Mouse (Mus musculus): ENCODE data around the gene Unc5cl. TPM values are rescaled to one million over a fixed set of nuclear protein-coding genes. Genes with fewer than 3 reads are reported as not detected.
A peak's percentile ranks its signal among the peaks of the same experiment; 100 is the strongest.

Gene Unc5cl
- polyA plus RNA-seq (2015; fragmentation: Nextera tagmentation; extraction: Ambion mirVana): 0.33 and 0.84 TPM in 2 replicates

GRCm38 (mm10) chr17:48454688-48455087 is at the start of gene Unc5cl:
Gene Unc5cl (plus strand): TSS chr17:48454901.
- Histone ChIP-seq H3K9me3 (replicated peaks) (no peaks in the 10 kb centered on the region), H3K27me3 (no peaks in the 10 kb centered on the region), H3K4me3 (no peak within 1 kb of the TSS), H3K4me1 (replicated peaks) (no peaks in the 10 kb centered on the region), H3K4me2 (peak within 1 kb of the TSS; percentile 17), H3K9ac (no peak within 1 kb of the TSS), H3K36me3 (no peaks in the 10 kb centered on the region), H3K27ac (no peak within 1 kb of the TSS)
- ATAC-seq (replicated peaks; ENCODE audit: insufficient number of reproducible peaks, insufficient read depth, low FRiP score, low read depth): no peak
- 50% methylated on average over 11 of the region's 11 CpGs for WGBS

DNA sequence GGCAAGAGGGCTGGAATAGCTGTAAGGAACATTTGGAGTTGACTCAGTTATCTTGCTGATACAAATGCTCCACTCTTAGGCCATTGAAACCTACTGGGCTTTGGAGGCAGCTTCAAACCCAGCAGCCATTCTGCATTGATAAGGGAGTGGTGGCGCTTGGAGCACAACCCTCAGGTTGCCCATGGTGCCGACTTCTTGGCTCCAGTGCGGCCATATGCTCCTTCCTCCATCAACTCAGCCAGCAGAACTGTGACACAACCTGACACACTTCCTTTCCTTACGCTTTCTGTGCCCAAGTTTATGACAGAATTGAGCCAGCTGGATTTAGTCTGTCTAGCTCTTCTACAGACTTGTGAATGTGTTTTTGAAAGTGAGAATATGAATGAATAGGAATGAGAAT is 47.5 kb upstream of the Unc5cl start:
- 0 out of 2 replicates have a peak, but pooled peaks cover 2% of the 10 kb centered on the region for H3K36me3 ChIP-seq
- H3K4me2 ChIP-seq: 0 out of 2 replicates have a peak overlapping the region, but pooled peaks have one; percentile 11
- peaks cover 29% of the 10 kb centered on the region for H3K4me1 ChIP-seq (replicated peaks)
- no peak overlapping the region for H3K9ac ChIP-seq
- no peak for ATAC-seq (replicated peaks; ENCODE audit: insufficient number of reproducible peaks, insufficient read depth, low FRiP score, low read depth)
- H3K27me3 ChIP-seq: no peaks in the 10 kb centered on the region
- H3K27ac ChIP-seq: no peak overlapping the region
- H3K9me3 ChIP-seq (replicated peaks): no peaks in the 10 kb centered on the region
- 0 out of 2 replicates have a peak overlapping the region, but pooled peaks have one; percentile 66 for H3K4me3 ChIP-seq
- 63% methylated on average over 4 of the region's 4 CpGs for WGBS

DNA sequence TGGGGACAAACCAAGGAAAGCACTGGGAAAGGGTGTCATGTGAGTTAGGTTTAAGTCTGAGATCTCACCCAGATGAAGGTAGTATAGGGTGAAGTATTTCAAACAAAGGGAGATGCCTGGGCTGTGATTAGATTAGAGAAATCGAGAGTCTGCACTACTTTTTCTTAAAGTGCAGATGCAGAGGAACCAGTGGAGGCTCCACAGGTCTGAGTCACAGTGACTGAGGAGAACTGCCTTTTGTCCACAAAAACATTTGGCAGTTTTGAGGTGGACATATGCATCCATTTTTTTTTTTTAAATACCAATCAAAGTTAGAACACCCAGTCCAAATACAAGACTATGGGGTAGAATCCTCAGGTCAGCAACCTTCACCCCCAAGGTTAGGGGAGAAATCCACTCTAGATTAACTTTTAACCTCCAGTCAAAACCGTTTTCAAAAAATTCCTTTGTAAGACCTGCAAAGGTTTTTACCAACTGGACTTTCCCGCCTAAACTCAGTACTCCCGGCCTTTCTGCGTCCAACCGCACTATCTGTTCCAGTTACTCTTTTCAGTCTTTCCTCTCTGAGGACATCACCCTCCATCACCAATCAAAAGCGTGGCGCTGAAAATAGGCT is 46.7 kb upstream of the Unc5cl start:
- Histone ChIP-seq H3K9me3 (replicated peaks) (no peaks in the 10 kb centered on the region), H3K4me1 (replicated peaks) (peaks cover 30% of the 10 kb centered on the region), H3K4me3 (peak overlapping the region; percentile 66), H3K36me3 (peaks cover 9% of the 10 kb centered on the region; the same call in 1 of the 2 replicates), H3K4me2 (peak overlapping the region; percentile 79), H3K27ac (peak overlapping the region; percentile 98), H3K27me3 (no peaks in the 10 kb centered on the region), H3K9ac (peak overlapping the region; percentile 83)
- 6% methylated on average over 8 of the region's 8 CpGs for WGBS
- ATAC-seq (replicated peaks; ENCODE audit: insufficient number of reproducible peaks, insufficient read depth, low FRiP score, low read depth): no peak

DNA sequence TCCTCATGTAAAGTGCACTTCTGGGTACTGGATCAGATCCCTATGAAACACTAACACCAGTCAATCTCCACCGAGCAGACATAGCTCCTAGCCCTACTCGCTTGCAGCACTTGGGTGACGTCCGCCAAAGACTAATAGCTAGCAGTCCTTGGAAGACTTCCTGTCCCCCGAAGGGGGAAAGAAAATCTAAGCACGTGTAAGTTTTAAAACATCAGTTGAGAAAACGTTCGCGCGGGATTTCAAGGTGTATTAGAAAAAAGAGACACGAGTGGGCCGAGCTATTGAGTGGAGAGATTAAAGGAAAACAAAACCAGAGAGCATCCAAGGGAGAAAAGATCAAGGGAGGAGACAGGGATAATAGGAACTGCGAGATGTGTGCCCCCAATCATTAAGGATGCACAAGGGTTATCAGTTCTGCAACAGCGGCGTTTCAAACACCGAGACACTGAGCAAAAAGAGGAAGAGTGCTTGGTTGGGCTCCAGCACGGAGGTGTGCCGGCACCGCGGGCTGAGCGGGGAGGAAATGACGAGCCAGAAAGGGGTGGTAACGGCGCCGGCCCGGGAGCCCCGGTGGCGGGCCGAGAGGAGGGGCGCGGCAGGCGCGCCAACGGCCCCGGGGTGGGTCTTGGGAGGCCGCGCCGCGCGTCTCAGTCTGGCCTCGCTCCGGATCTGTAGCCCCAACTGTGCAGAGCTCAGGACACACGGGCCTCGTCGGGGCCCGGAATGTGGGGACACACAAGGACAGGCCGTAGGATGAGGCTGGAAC is 46.0 kb upstream of the Unc5cl start:
- Histone ChIP-seq H3K27ac (peak overlapping the region; percentile 98), H3K9ac (peak overlapping the region; percentile 83), H3K4me2 (peak overlapping the region; percentile 79), H3K27me3 (no peaks in the 10 kb centered on the region), H3K4me1 (replicated peaks) (peaks cover 30% of the 10 kb centered on the region), H3K9me3 (replicated peaks) (no peaks in the 10 kb centered on the region), H3K4me3 (peak overlapping the region; percentile 66), H3K36me3 (peaks cover 9% of the 10 kb centered on the region; the same call in 1 of the 2 replicates)
- peak; percentile 38 for ATAC-seq (replicated peaks; ENCODE audit: insufficient number of reproducible peaks, insufficient read depth, low FRiP score, low read depth)
- WGBS: under 1% methylated on average over 47 of the region's 47 CpGs

DNA sequence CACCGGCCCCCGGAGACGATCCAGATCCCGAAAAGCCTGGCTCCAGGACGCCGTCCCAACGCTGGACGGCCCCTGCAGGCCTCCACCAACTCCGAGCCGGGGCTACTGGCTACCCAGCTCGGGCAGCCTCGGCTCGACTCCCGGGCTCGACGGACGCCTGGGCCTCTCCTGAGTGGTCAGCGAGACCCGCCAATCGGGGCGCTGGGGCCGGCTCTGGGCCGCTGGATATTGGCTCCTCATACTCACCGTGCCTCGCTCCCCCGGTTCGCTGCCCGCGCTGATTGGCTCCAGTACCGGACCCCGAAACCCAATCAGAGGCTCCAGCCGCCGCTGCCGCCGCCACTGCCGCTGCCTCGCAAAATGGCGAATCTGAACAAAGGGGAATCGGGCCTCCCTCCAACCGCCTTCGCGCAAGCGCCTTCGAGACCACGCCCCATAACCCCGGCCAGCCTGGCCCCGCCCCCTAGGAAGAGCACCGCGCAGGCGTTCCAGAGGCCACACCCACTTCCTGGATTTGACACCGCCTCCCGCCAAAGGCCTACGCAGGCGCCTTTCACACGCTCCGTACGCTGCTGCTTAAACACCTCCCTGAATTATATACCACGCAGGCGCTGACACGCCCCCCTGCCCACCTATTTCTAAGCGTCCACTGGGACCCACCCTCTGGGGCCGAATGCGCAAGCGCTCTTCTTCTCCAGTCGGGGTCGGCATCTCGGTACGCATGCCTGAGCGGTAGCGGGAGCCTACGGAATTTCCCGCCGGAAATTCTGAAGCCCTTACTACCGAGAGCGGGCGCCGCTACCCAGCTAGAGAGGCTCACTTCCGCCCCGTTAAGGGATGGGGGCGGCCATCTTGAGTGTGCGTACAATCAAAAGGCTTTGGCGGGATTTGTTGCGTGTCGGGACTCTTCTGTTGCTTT is 45.1 kb upstream of the Unc5cl start, which contains the start of the genes Nfya and Oard1:
Gene Nfya, minus strand, starts transcription at position 527 of the 919 bp plus-strand sequence.
Gene Oard1, plus strand, starts transcription at position 635 of the 919 bp plus-strand sequence.
- peak; percentile 97 for ATAC-seq (replicated peaks; ENCODE audit: insufficient number of reproducible peaks, insufficient read depth, low FRiP score, low read depth)
- Histone ChIP-seq H3K4me2 (peak within 1 kb of the TSS; percentile 84), H3K36me3 (peaks cover 10% of the 10 kb centered on the region; the same call in 1 of the 2 replicates), H3K27me3 (no peaks in the 10 kb centered on the region), H3K4me3 (peak within 1 kb of the TSS; percentile 66), H3K4me1 (replicated peaks) (peaks cover 30% of the 10 kb centered on the region), H3K9ac (peak within 1 kb of the TSS; percentile 83), H3K9me3 (replicated peaks) (no peaks in the 10 kb centered on the region), H3K27ac (peak within 1 kb of the TSS; percentile 98)
- WGBS: under 1% methylated on average over 84 of the region's 84 CpGs

GRCm38 (mm10) chr17:48410299-48410785 is 44.4 kb upstream of the Unc5cl start:
- ATAC-seq (replicated peaks; ENCODE audit: insufficient number of reproducible peaks, insufficient read depth, low FRiP score, low read depth): no peak
- H3K27me3 ChIP-seq: no peaks in the 10 kb centered on the region
- 1% methylated on average over 13 of the region's 13 CpGs for WGBS

DNA sequence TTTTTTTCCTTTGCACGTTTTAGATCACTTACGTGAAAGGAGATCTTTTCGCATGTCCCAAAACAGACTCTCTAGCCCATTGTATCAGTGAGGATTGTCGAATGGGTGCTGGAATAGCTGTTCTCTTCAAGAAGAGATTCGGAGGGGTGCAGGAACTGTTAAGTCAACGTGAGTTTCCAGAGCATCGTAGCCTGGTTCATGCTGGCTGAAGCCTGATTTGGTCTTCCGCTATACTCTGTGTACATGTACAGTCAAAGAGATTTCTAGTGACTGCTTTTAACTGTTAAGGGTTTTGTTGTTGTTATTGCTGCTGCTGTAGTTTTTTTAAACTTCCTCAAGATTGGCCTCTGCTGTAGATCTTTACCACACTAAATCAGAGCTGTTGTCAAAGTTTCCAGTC is 43.5 kb upstream of the Unc5cl start:
- Histone ChIP-seq H3K4me1 (replicated peaks) (peaks cover 30% of the 10 kb centered on the region), H3K4me3 (peak overlapping the region; percentile 66), H3K36me3 (peaks cover 21% of the 10 kb centered on the region), H3K27ac (peak overlapping the region; percentile 98), H3K27me3 (no peaks in the 10 kb centered on the region), H3K9ac (peak overlapping the region; percentile 75; the same call in 1 of the 2 replicates), H3K4me2 (peak overlapping the region; percentile 84), H3K9me3 (replicated peaks) (no peaks in the 10 kb centered on the region)
- 44% methylated on average over 8 of the region's 8 CpGs for WGBS
- ATAC-seq (replicated peaks; ENCODE audit: insufficient number of reproducible peaks, insufficient read depth, low FRiP score, low read depth): no peak

More at GRCm38 (mm10) chr17:48410299-48410785, 44.4 kb upstream of the Unc5cl start:
- Histone ChIP-seq H3K9me3 (replicated peaks) (no peaks in the 10 kb centered on the region), H3K27ac (peak overlapping the region; percentile 98), H3K36me3 (peaks cover 16% of the 10 kb centered on the region; the same call in 1 of the 2 replicates), H3K4me1 (replicated peaks) (peaks cover 30% of the 10 kb centered on the region), H3K9ac (peak overlapping the region; percentile 75), H3K4me3 (peak overlapping the region; percentile 66), H3K4me2 (peak overlapping the region; percentile 84)

DNA sequence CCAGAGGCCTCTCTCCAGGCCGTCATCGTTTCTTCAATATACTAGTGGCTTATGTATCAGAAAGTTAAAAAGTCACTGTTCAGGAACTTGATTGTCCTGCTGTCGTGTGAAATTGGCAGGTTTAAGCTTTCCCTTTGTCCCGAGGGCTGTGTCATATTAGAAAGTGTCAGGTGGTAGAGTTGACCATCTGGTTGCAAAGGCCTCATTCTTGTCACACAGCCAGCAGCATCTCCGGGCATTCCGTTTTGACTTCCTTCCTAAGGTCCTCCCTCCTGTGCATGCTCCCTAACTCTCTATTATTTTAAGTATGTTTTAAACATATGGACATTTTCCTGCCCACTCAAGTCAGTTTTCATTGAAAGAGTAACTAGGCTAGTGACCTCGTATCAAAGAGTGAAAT is 38.7 kb upstream of the Unc5cl start:
- no peaks in the 10 kb centered on the region for H3K9me3 ChIP-seq (replicated peaks)
- WGBS: 61% methylated on average over 7 of the region's 7 CpGs
- no peak for ATAC-seq (replicated peaks; ENCODE audit: insufficient number of reproducible peaks, insufficient read depth, low FRiP score, low read depth)
- peak overlapping the region; percentile 59 for H3K27ac ChIP-seq
- peaks cover 38% of the 10 kb centered on the region for H3K4me1 ChIP-seq (replicated peaks)
- H3K4me3 ChIP-seq: no peak overlapping the region
- no peak overlapping the region for H3K4me2 ChIP-seq
- no peaks in the 10 kb centered on the region for H3K27me3 ChIP-seq
- H3K36me3 ChIP-seq: peaks cover 48% of the 10 kb centered on the region
- no peak overlapping the region for H3K9ac ChIP-seq

- Histone ChIP-seq H3K36me3 (peaks cover 54% of the 10 kb centered on the region), H3K9me3 (replicated peaks) (no peaks in the 10 kb centered on the region), H3K4me1 (replicated peaks) (peaks cover 32% of the 10 kb centered on the region), H3K27ac (peak overlapping the region; percentile 59), H3K9ac (no peak overlapping the region), H3K27me3 (no peaks in the 10 kb centered on the region), H3K4me2 (no peak overlapping the region), H3K4me3 (no peak overlapping the region)
- 80% methylated on average over 14 of the region's 14 CpGs for WGBS
- ATAC-seq (replicated peaks; ENCODE audit: insufficient number of reproducible peaks, insufficient read depth, low FRiP score, low read depth): no peak
Observed at GRCm38 (mm10) chr17:48416425-48417195, 38.1 kb upstream of the Unc5cl start.

- no peak for ATAC-seq (replicated peaks; ENCODE audit: insufficient number of reproducible peaks, insufficient read depth, low FRiP score, low read depth)
- no peak overlapping the region for H3K4me2 ChIP-seq
- H3K4me3 ChIP-seq: no peak overlapping the region
- peak overlapping the region; percentile 47 for H3K27ac ChIP-seq
- WGBS: 63% methylated on average over 6 of the region's 6 CpGs
- no peak overlapping the region for H3K9ac ChIP-seq
- peaks cover 27% of the 10 kb centered on the region for H3K4me1 ChIP-seq (replicated peaks)
- peaks cover 57% of the 10 kb centered on the region for H3K36me3 ChIP-seq
- no peaks in the 10 kb centered on the region for H3K27me3 ChIP-seq
- H3K9me3 ChIP-seq (replicated peaks): no peaks in the 10 kb centered on the region
Observed at GRCm38 (mm10) chr17:48417521-48417920, 37.2 kb upstream of the Unc5cl start.
